Mouse (Mus musculus) CH12.LX (cell line): ENCODE measurements around the gene Uhrf1bp1. TPM values are rescaled to one million over a fixed set of nuclear protein-coding genes. Genes with fewer than 3 reads are reported as not detected.
A peak's percentile ranks its signal among the peaks of the same experiment; 100 is the strongest.
"Not testable (repeated sequence)": the region's sequence is repeated elsewhere in the genome, so short reads cannot be mapped to it uniquely, and the experiment has no call there.

Experiments
- DNase-seq: peaks from one replicate; pipeline ENCODE4 v3.0.0-alpha.2; 2013; ENCODE audit errors: extremely low read depth
- H3K27ac ChIP-seq: 2 replicates; pipeline ENCODE4 v1.5.1; 2012; ENCODE audit warnings: low read depth, mild to moderate bottlenecking, control low read depth, moderate library complexity; ENCODE audit not compliant: insufficient read depth
- H3K27me3 ChIP-seq: replicated peaks from 2 replicates; pipeline ENCODE3; 2012; ENCODE audit warnings: inconsistent platforms
- H3K36me3 ChIP-seq, 2 experiments: replicated peaks in 1 of 2; 2 replicates each; pipeline versions ENCODE3 to v1.6.1; 2012; ENCODE audit warnings: inconsistent platforms in 1 of 2, low read length in 1 of 2, mild to moderate bottlenecking in 1 of 2, mixed read lengths in 1 of 2, moderate library complexity in 1 of 2; ENCODE audit not compliant: control insufficient read depth in 1 of 2, insufficient read depth in 1 of 2
- H3K4me1 ChIP-seq, 2 experiments: 2 replicates each; pipeline ENCODE4 v1.6.1; 2012; ENCODE audit warnings: inconsistent platforms in 1 of 2, moderate library complexity in 1 of 2; ENCODE audit not compliant: insufficient read depth in 2 of 2, control insufficient read depth in 1 of 2
- H3K4me2 ChIP-seq: 2 replicates; pipeline ENCODE4 v1.6.1; 2012; ENCODE audit warnings: low read depth, mild to moderate bottlenecking, control low read depth; ENCODE audit not compliant: poor library complexity, insufficient read depth, severe bottlenecking
- H3K4me3 ChIP-seq, 3 experiments: fragments of 150-350 bp in 1 of 3; sonication (generic) in 1 of 3; replicated peaks in 1 of 3; 2 replicates each; pipeline versions ENCODE3 to v1.5.1; 2011 to 2012; ENCODE audit warnings: low read depth in 2 of 3, low read length in 2 of 3, mild to moderate bottlenecking in 2 of 3, moderate library complexity in 2 of 3, control low read depth in 1 of 3, improper control_type of control experiment in 1 of 3, inconsistent platforms in 1 of 3, mixed read lengths in 1 of 3; ENCODE audit not compliant: poor library complexity in 1 of 3
- H3K79me2 ChIP-seq: replicated peaks from 2 replicates; pipeline ENCODE4 v1.6.1; 2012; ENCODE audit warnings: mild to moderate bottlenecking, moderate library complexity; ENCODE audit not compliant: control insufficient read depth, poor library complexity, insufficient read depth, severe bottlenecking; ENCODE audit errors: extremely low read depth
- H3K9ac ChIP-seq: 2 replicates; pipeline ENCODE4 v1.6.1; 2012; ENCODE audit warnings: low read depth, mild to moderate bottlenecking, control low read depth, moderate library complexity; ENCODE audit not compliant: insufficient read depth
- H3K9me3 ChIP-seq: replicated peaks from 2 replicates; pipeline ENCODE3; 2012; ENCODE audit warnings: low read length, inconsistent platforms, mixed read lengths
- CHD1 ChIP-seq: IDR thresholded peaks from 2 replicates; pipeline ENCODE4 v1.6.1; 2012; ENCODE audit warnings: low read depth, low read length, improper control_type of control experiment, inconsistent platforms
- CTCF ChIP-seq, 2 experiments: IDR thresholded peaks in 1 of 2; conservative IDR thresholded peaks in 1 of 2; 2 replicates each; pipeline ENCODE4 v1.5.1; 2011 to 2012; ENCODE audit warnings: low read depth in 2 of 2, low read length in 2 of 2, improper control_type of control experiment in 1 of 2, inconsistent platforms in 1 of 2, mild to moderate bottlenecking in 1 of 2, moderate library complexity in 1 of 2
- ELF1 ChIP-seq: IDR thresholded peaks from 2 replicates; pipeline ENCODE4 v1.6.1; 2014; ENCODE audit warnings: low read depth, mild to moderate bottlenecking, inconsistent platforms, low read length, improper control_type of control experiment
- EP300 ChIP-seq: IDR thresholded peaks from 2 replicates; pipeline ENCODE4 v1.6.1; 2011; ENCODE audit warnings: low read length, improper control_type of control experiment
- ETS1 ChIP-seq: conservative IDR thresholded peaks from 2 replicates; pipeline ENCODE4 v1.6.1; 2012; ENCODE audit warnings: low read depth, mild to moderate bottlenecking, inconsistent platforms, low read length, improper control_type of control experiment, moderate library complexity
- GABPA ChIP-seq: IDR thresholded peaks from 2 replicates; pipeline ENCODE4 v1.6.1; 2012; ENCODE audit warnings: low read depth, low read length, improper control_type of control experiment, inconsistent platforms; ENCODE audit not compliant: insufficient replicate concordance
- HCFC1 ChIP-seq: IDR thresholded peaks from 2 replicates; pipeline ENCODE4 v1.6.1; 2012; ENCODE audit warnings: low read depth, mild to moderate bottlenecking, inconsistent platforms, low read length, improper control_type of control experiment
- IRF4 ChIP-seq: IDR thresholded peaks from 2 replicates; pipeline ENCODE4 v1.6.1; 2014; ENCODE audit warnings: low read depth, mild to moderate bottlenecking, inconsistent platforms, low read length, improper control_type of control experiment
- JUND ChIP-seq: conservative IDR thresholded peaks from 2 replicates; pipeline ENCODE4 v1.6.1; 2011; ENCODE audit warnings: low read depth, low read length, improper control_type of control experiment
- KAT2A ChIP-seq: IDR thresholded peaks from 2 replicates; pipeline ENCODE4 v1.6.1; 2012; ENCODE audit warnings: low read length, improper control_type of control experiment, inconsistent platforms; ENCODE audit not compliant: insufficient replicate concordance
- MAFK ChIP-seq: IDR thresholded peaks from 2 replicates; pipeline ENCODE4 v1.6.1; 2011; ENCODE audit warnings: low read length, improper control_type of control experiment; ENCODE audit not compliant: insufficient replicate concordance
- MAX ChIP-seq: IDR thresholded peaks from 2 replicates; pipeline ENCODE4 v1.6.1; 2011; ENCODE audit warnings: low read length, improper control_type of control experiment
- MEF2A ChIP-seq: IDR thresholded peaks from 2 replicates; pipeline ENCODE4 v1.6.1; 2014; ENCODE audit warnings: low read depth, mild to moderate bottlenecking, inconsistent platforms, low read length, improper control_type of control experiment, borderline replicate concordance
- MXI1 ChIP-seq: IDR thresholded peaks from 2 replicates; pipeline ENCODE4 v1.6.1; 2011; ENCODE audit warnings: mild to moderate bottlenecking, low read depth, low read length, improper control_type of control experiment
- MYC ChIP-seq: IDR thresholded peaks from 2 replicates; pipeline ENCODE4 v1.6.1; 2011; ENCODE audit warnings: low read depth, mild to moderate bottlenecking, improper control_type of control experiment, low read length
- NRF1 ChIP-seq: IDR thresholded peaks from 2 replicates; pipeline ENCODE4 v1.6.1; 2014; ENCODE audit warnings: low read depth, mild to moderate bottlenecking, inconsistent platforms, low read length, improper control_type of control experiment, moderate library complexity
- POLR2A ChIP-seq: IDR thresholded peaks from 2 replicates; pipeline ENCODE4 v1.6.1; 2011; ENCODE audit warnings: low read depth, mild to moderate bottlenecking, improper control_type of control experiment, low read length
- POLR2AphosphoS2 ChIP-seq: IDR thresholded peaks from 2 replicates; pipeline ENCODE4 v1.6.1; 2011; ENCODE audit warnings: low read depth, low read length, improper control_type of control experiment
- RAD21 ChIP-seq: IDR thresholded peaks from 2 replicates; pipeline ENCODE4 v1.6.1; 2011; ENCODE audit warnings: low read depth, mild to moderate bottlenecking, low read length, improper control_type of control experiment, moderate library complexity
- SIN3A ChIP-seq: IDR thresholded peaks from 2 replicates; pipeline ENCODE4 v1.6.1; 2012; ENCODE audit warnings: low read length, improper control_type of control experiment, inconsistent platforms
- SMC3 ChIP-seq: IDR thresholded peaks from 2 replicates; pipeline ENCODE4 v1.6.1; 2011; ENCODE audit warnings: low read depth, low read length, improper control_type of control experiment
- TBP ChIP-seq: conservative IDR thresholded peaks from 2 replicates; pipeline ENCODE4 v1.6.1; 2011; ENCODE audit warnings: low read depth, low read length, improper control_type of control experiment
- TCF12 ChIP-seq: IDR thresholded peaks from 2 replicates; pipeline ENCODE4 v1.6.1; 2014; ENCODE audit warnings: low read depth, mild to moderate bottlenecking, inconsistent platforms, low read length, improper control_type of control experiment
- dilution Hi-C: fragments of 300-500 bp; cut with MboI; formaldehyde crosslinking; loops from 2 replicates; pipeline ENCODE4 v1.14.3; 2020; ENCODE audit warnings: low sequenced_read_pairs; ENCODE audit not compliant: extremely low pct_unique_long_range_greater_than_20kb, extremely low pct_ligation_motif_present
- in situ Hi-C: fragments of 300-500 bp; cut with MboI; formaldehyde crosslinking; loops from 3 replicates; pipeline ENCODE4 v1.14.3; 2019; ENCODE audit warnings: low sequenced_read_pairs, low pct_ligation_motif_present, low pct_unique_long_range_greater_than_20kb, mixed read lengths
- polyA plus RNA-seq: library from polyadenylated mRNA; unstranded; fragments of >175 nt; gene quantifications from 2 replicates; pipeline ENCODE4 v1.2.1, GENCODE M21; 2012; ENCODE audit warnings: low read depth; ENCODE audit not compliant: insufficient read length
- total RNA-seq, 2 experiments: library from RNA; depleted of rRNA; stranded (reverse); fragments of 300-350 nt in 1 of 2; fragments of >200 nt in 1 of 2; gene quantifications; 2 replicates each; pipeline ENCODE4 v1.2.3; 2012 to 2014

The Uhrf1bp1 gene
- total and polyA plus RNA-seq, 3 experiments: 6.0 to 13.6 (median 13.1) TPM

DNA sequence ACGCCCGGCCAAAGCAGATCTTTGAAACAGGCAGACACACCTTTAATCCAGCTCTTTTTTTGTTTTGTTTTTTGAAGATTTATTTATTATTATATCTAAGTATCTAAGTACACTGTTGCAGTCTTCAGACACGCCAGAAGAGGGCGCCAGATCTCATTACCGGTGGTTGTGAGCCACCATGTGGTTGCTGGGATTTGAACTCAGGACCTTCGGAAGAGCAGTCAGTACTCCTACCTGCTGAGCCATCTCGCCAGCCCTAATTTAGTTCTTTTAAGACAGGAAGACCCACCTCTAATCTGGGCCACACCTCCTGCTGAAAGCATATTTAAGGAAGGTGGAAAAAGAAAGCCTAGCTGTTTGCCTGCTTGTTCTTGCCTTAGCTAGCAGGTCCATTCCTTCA, 25.8 kb upstream of the Uhrf1bp1 start:
- DNase-seq: peak; percentile 21
- Histone ChIP-seq H3K4me1 (peaks cover 2 to 6% of the 10 kb centered on the region in 2 experiments; a peak in 3 of 4 replicates), H3K79me2 (no peaks in the 10 kb centered on the region), H3K4me3 (no peak overlapping the region), H3K9ac (no peak overlapping the region), H3K9me3 (no peaks in the 10 kb centered on the region), H3K4me2 (no peak overlapping the region), H3K27ac (no peak overlapping the region), H3K36me3 (no peaks in the 10 kb centered on the region), H3K27me3 (peaks cover 2% of the 10 kb centered on the region)
- in situ Hi-C loops: no loop called here
- TF ChIP-seq HCFC1: no peak
- no peak for TF ChIP-seq SMC3
- peak; percentile 41 to 53; a peak in 3 of 4 replicates for TF ChIP-seq CTCF (conservative IDR thresholded peaks at IDR 0.05 in 1 of 2, IDR thresholded peaks at IDR 0.05 in 1 of 2; ENCODE audit: low read depth in 2 of 2, low read length in 2 of 2)
- TF ChIP-seq MXI1: no peak
- TF ChIP-seq MYC: no peak
- no peak for TF ChIP-seq CHD1
- dilution Hi-C loops: no loop called here

DNA sequence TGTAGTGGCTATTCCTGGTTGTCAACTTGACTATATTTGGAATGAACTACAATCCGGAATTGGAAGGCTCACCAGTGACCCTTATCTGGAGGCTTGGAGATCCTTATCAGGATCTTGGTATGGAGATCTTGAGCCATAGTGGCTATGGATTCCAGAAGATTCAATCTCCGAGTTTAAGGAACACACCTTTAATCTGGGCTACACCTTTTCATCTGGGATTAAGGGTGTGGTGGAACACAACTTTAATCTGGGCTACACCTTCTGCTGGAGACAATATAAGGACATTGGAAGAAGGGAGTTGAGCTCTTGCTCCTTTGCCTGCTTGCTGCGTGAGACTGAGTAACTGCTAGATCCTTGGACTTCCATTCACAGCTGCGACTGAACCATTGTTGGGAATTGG, 18.4 kb upstream of the Uhrf1bp1 start, which contains the start of gene Snrpc:
Snrpc (plus strand) TSS at position 301 of the 400 bp plus-strand sequence.
- Histone ChIP-seq H3K9ac (peak within 1 kb of the TSS; percentile 92; the same call in 1 of the 2 replicates), H3K36me3 (peaks cover 6 to 15% of the 10 kb centered on the region in 2 experiments), H3K4me1 (peaks cover 2 to 18% of the 10 kb centered on the region in 2 experiments; a peak in 3 of 4 replicates), H3K4me3 (peak within 1 kb of the TSS in 1 of 3 experiments; percentile 92), H3K79me2 (peaks cover 17% of the 10 kb centered on the region)
- dilution Hi-C loops, DNase-seq, H3K9me3 ChIP-seq, in situ Hi-C loops, H3K27ac ChIP-seq, H3K27me3 ChIP-seq, H3K4me2 ChIP-seq: not testable (repeated sequence)

DNA sequence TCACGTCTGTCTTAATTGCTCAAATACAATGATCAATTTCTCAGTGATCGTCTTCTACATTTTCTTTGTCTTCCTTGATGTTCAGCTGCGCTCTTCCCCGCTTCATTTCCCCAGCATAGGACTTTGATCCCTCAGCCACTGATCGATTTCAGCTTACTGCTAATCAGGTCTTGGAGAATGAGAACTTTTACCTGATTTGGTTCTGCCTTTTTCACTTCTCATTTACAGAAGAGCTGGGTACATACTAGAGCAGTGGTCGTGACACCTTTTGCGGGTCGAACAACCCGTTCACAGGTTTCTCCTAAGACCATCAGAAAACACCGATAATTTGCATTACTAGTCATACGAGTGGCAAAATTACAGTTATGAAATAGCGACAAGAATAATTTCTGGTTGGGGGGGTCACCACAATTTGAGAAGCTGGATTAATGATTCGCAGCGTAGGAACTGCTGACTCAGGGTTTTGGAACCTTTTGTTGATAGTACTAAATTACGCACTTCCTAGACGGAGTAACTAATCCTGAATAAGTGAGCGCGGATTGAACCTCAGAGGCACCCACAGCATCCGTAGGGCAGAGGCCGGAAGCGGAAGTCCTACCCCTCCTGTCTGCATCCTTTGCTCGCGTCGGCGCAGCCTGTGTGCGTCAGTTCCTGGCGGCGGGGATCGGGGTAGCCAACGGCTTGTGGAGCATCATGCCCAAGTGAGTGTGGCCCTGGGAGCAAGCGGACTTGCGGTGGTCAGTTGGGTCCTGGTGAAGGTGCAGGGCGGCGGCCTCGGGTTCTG, 16.6 kb upstream of the Uhrf1bp1 start:
- Histone ChIP-seq H3K36me3 (peaks cover 18 to 31% of the 10 kb centered on the region in 2 experiments), H3K79me2 (peaks cover 21% of the 10 kb centered on the region), H3K4me2 (peak overlapping the region; percentile 47; the same call in 1 of the 2 replicates), H3K9ac (peak overlapping the region; percentile 92), H3K4me3 (peak overlapping the region; percentile 92 to 100 (median 95)), H3K27ac (peak overlapping the region; percentile 14; the same call in 1 of the 2 replicates), H3K9me3 (no peaks in the 10 kb centered on the region), H3K4me1 (peaks cover 2 to 18% of the 10 kb centered on the region in 2 experiments; a peak in 3 of 4 replicates), H3K27me3 (peaks cover 2% of the 10 kb centered on the region)
- in situ Hi-C loops (no loop called here), dilution Hi-C loops (no loop called here)
- peak; percentile 96 for DNase-seq
- peak; percentile 30; the same call in 1 of the 2 replicates for TF ChIP-seq NRF1
- TF ChIP-seq TBP: peak; percentile 67
- peak; percentile 96 for TF ChIP-seq KAT2A
- TF ChIP-seq GABPA: peak; percentile 71; the same call in 1 of the 2 replicates
- peak; percentile 92 for TF ChIP-seq SIN3A
- no peak for TF ChIP-seq POLR2AphosphoS2
- TF ChIP-seq RAD21: no peak; the same call in 1 of the 2 replicates
- peak; percentile 92 for TF ChIP-seq POLR2A
- TF ChIP-seq EP300: no peak
- TF ChIP-seq TCF12: peak; percentile 76
- peak; percentile 75 for TF ChIP-seq ETS1
- peak; percentile 80; the same call in 1 of the 2 replicates for TF ChIP-seq MEF2A
- peak; percentile 83 for TF ChIP-seq MXI1
- peak; percentile 100 for TF ChIP-seq MAFK
- TF ChIP-seq IRF4: peak; percentile 61
- no peak for TF ChIP-seq MAX
- TF ChIP-seq JUND: 0 out of 2 replicates have a peak, but pooled peaks have one; percentile 46
- peak; percentile 95 for TF ChIP-seq HCFC1
- TF ChIP-seq ELF1: peak; percentile 98
